Mouse (Mus musculus): ENCODE results near the gene Zfp3.

Gene Zfp3

GRCm38 (mm10) chr11:70763936-70764808 is at the start of gene Zfp3:
Zfp3 (plus strand) TSS chr11:70764209.
- peak; percentile 85 to 89 for DNase-seq

GRCm38 (mm10) chr11:70715832-70716231 is 48.2 kb upstream of the Zfp3 start:
- DNase-seq: no peak

- DNase-seq: no peak
Observed at GRCm38 (mm10) chr11:70718481-70718880, 45.5 kb upstream of the Zfp3 start.

GRCm38 (mm10) chr11:70720567-70720966 is 43.4 kb upstream of the Zfp3 start:
- DNase-seq: no peak

GRCm38 (mm10) chr11:70721072-70721471 is 42.9 kb upstream of the Zfp3 start:
- DNase-seq: no peak

GRCm38 (mm10) chr11:70724706-70725105 is 39.3 kb upstream of the Zfp3 start:
- DNase-seq: no peak

- no peak for DNase-seq
Observed at GRCm38 (mm10) chr11:70726585-70726984, 37.4 kb upstream of the Zfp3 start.

- no peak for DNase-seq
Observed at GRCm38 (mm10) chr11:70727385-70727784, 36.6 kb upstream of the Zfp3 start.

GRCm38 (mm10) chr11:70730427-70731038 is 33.5 kb upstream of the Zfp3 start:
- DNase-seq: no peak

- no peak for DNase-seq
Observed at GRCm38 (mm10) chr11:70731178-70731577, 32.8 kb upstream of the Zfp3 start.

GRCm38 (mm10) chr11:70733256-70733655 is 30.8 kb upstream of the Zfp3 start:
- no peak for DNase-seq

GRCm38 (mm10) chr11:70737749-70738148 is 26.3 kb upstream of the Zfp3 start:
- no peak for DNase-seq

- DNase-seq: no peak
Observed at GRCm38 (mm10) chr11:70741603-70742002, 22.4 kb upstream of the Zfp3 start.

GRCm38 (mm10) chr11:70742117-70742516 is 21.9 kb upstream of the Zfp3 start:
- DNase-seq: no peak

GRCm38 (mm10) chr11:70742581-70743459 is 21.2 kb upstream of the Zfp3 start:
- DNase-seq: no peak

- no peak for DNase-seq
Observed at GRCm38 (mm10) chr11:70745636-70746035, 18.4 kb upstream of the Zfp3 start.

- no peak for DNase-seq
Observed at GRCm38 (mm10) chr11:70747876-70748545, 16.0 kb upstream of the Zfp3 start.

GRCm38 (mm10) chr11:70752337-70753017 is 11.5 kb upstream of the Zfp3 start:
- DNase-seq: no peak

GRCm38 (mm10) chr11:70753146-70753545 is 10.9 kb upstream of the Zfp3 start:
- DNase-seq: no peak

GRCm38 (mm10) chr11:70754476-70754875 is 9.5 kb upstream of the Zfp3 start:
- DNase-seq: no peak

- DNase-seq: no peak
Observed at GRCm38 (mm10) chr11:70754958-70755357, 9.1 kb upstream of the Zfp3 start.

GRCm38 (mm10) chr11:70755645-70756044 is 8.4 kb upstream of the Zfp3 start:
- DNase-seq: peak; percentile 77 to 87
